Comparison of ENCODE assay signal across 21 mouse cellular contexts in the genomic region with DNA sequence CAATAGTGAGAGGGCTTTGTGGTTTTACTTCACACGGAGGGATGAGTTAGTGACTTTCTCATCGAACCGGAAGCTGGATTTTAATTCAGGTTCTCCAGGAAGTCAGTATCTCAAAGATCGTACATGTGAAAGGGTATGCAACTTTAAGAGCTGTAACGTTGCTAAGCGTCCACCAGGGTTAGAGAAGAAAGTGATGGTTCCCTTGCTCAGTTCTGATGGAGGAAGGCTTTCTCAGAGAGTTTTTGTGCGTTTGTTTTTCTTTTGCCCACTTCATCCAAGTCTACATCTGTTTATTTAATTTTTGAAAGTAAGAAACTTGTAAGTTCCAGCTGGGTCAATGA. TPM values are rescaled to one million over a fixed set of nuclear protein-coding genes. Genes with fewer than 3 reads are reported as not detected.
DNase-seq lines count a peak whose midpoint lies in the region; ATAC-seq and TF ChIP-seq lines count a peak whose summit lies in the region.
"Had no signal": no experiment of that assay in that cellular context is flagged by ENCODE, and none has a peak within 500 bp of the region (broad histone marks: within the 10 kb centered on the region; RNA-seq: fewer than 3 reads in every experiment).

No protein-coding gene starts in this region.

- DNase-seq in kidney, postnatal 36 days, result no peak
- DNase-seq in midbrain, postnatal 0 days (ENCODE audit: low spot score), result no peak
- no peak for DNase-seq in frontal cortex, postnatal 36 days (ENCODE audit: low spot score in 2 of 2)
- DNase-seq: cerebellum, postnatal 14 days; gastrocnemius, postnatal 10 days; heart, postnatal 14 days had no signal

- no peaks in the 10 kb centered on the region for H3K36me3 ChIP-seq in kidney, embryonic 14.5 days (ENCODE audit: control insufficient read depth, insufficient read depth, low read length)
- no peaks in the 10 kb centered on the region for H3K36me3 ChIP-seq in midbrain, postnatal 0 days (ENCODE audit: insufficient read depth, low read length)
- H3K36me3 ChIP-seq in midbrain, embryonic 15.5 days (replicated peaks), result no peaks in the 10 kb centered on the region
- H3K36me3 ChIP-seq in stomach, embryonic 15.5 days, result no peaks in the 10 kb centered on the region
- H3K36me3 ChIP-seq: midbrain, embryonic 12.5 days had no signal

- H3K27me3 ChIP-seq in kidney, embryonic 14.5 days (ENCODE audit: control insufficient read depth, insufficient read depth, low read length), result peaks cover 47% of the 10 kb centered on the region
- H3K27me3 ChIP-seq in midbrain, postnatal 0 days (ENCODE audit: insufficient read depth, low read length), result peaks cover 35% of the 10 kb centered on the region
- peaks cover 56% of the 10 kb centered on the region for H3K27me3 ChIP-seq in midbrain, embryonic 15.5 days (replicated peaks)
- peaks cover 34% of the 10 kb centered on the region for H3K27me3 ChIP-seq in stomach, embryonic 15.5 days (replicated peaks)

- no peak overlapping the region for H3K4me2 ChIP-seq in kidney, embryonic 14.5 days (replicated peaks; ENCODE audit: low read depth, low read length)
- H3K4me2 ChIP-seq in midbrain, postnatal 0 days (ENCODE audit: low read depth, low read length, poor library complexity, severe bottlenecking), result no peak overlapping the region
- H3K4me2 ChIP-seq in midbrain, embryonic 15.5 days, result no peak overlapping the region
- H3K4me2 ChIP-seq in stomach, embryonic 15.5 days, result no peak overlapping the region
- H3K4me2 ChIP-seq: hindbrain, embryonic 14.5 days; midbrain, embryonic 12.5 days had no signal

- no peak overlapping the region for H3K9ac ChIP-seq in kidney, embryonic 14.5 days (ENCODE audit: low read depth, low read length)
- no peak overlapping the region for H3K9ac ChIP-seq in midbrain, postnatal 0 days (replicated peaks; ENCODE audit: low read length, poor library complexity, severe bottlenecking)
- H3K9ac ChIP-seq in midbrain, embryonic 15.5 days, result no peak overlapping the region
- H3K9ac ChIP-seq in stomach, embryonic 15.5 days, result no peak overlapping the region
- H3K9ac ChIP-seq: hindbrain, embryonic 14.5 days; liver, embryonic 14.5 days; midbrain, embryonic 12.5 days had no signal

- TF ChIP-seq POLR2A in bone marrow, adult 2 months (IDR thresholded peaks at IDR 0.05; ENCODE audit: borderline replicate concordance, control insufficient read depth, low read depth, low read length), result no peak

- no peaks in the 10 kb centered on the region for H3K9me3 ChIP-seq in kidney, embryonic 14.5 days (ENCODE audit: control insufficient read depth, low read length)
- H3K9me3 ChIP-seq in midbrain, postnatal 0 days (ENCODE audit: low read length), result no peaks in the 10 kb centered on the region
- H3K9me3 ChIP-seq in midbrain, embryonic 15.5 days, result no peaks in the 10 kb centered on the region
- H3K9me3 ChIP-seq in stomach, embryonic 15.5 days, result no peaks in the 10 kb centered on the region
- H3K9me3 ChIP-seq: midbrain, embryonic 12.5 days had no signal

- H3K27ac ChIP-seq in kidney, embryonic 14.5 days (ENCODE audit: low read depth, low read length), result 0 out of 2 replicates have a peak overlapping the region, but pooled peaks have one; percentile 69
- no peak overlapping the region for H3K27ac ChIP-seq in midbrain, postnatal 0 days (ENCODE audit: low read depth, low read length)
- H3K27ac ChIP-seq in midbrain, embryonic 15.5 days, result no peak overlapping the region
- peak overlapping the region; percentile 93 for H3K27ac ChIP-seq in bone marrow, adult 2 months (ENCODE audit: control insufficient read depth, insufficient read depth, low read depth, low read length, poor library complexity)
- peak overlapping the region; percentile 62; the same call in 1 of the 2 replicates for H3K27ac ChIP-seq in stomach, embryonic 15.5 days
- H3K27ac ChIP-seq: hindbrain, embryonic 14.5 days; left cerebral cortex, adult 2 months; liver, embryonic 14.5 days; midbrain, embryonic 12.5 days had no signal

- TF ChIP-seq CTCF in midbrain, postnatal 0 days (IDR thresholded peaks at IDR 0.05), result 0 out of 2 replicates have a peak, but pooled peaks have one; percentile 10
- TF ChIP-seq CTCF in bone marrow, adult 2 months (IDR thresholded peaks at IDR 0.05; ENCODE audit: control insufficient read depth, insufficient read depth, low read length), result no peak

- peaks cover 4% of the 10 kb centered on the region; the same call in 1 of the 2 replicates for H3K4me1 ChIP-seq in kidney, embryonic 14.5 days (ENCODE audit: control insufficient read depth, insufficient read depth, low read length)
- H3K4me1 ChIP-seq in midbrain, postnatal 0 days (ENCODE audit: insufficient read depth, low read length), result peaks cover 7% of the 10 kb centered on the region; the same call in 1 of the 2 replicates
- H3K4me1 ChIP-seq in midbrain, embryonic 15.5 days, result peaks cover 21% of the 10 kb centered on the region
- H3K4me1 ChIP-seq in bone marrow, adult 2 months (ENCODE audit: control insufficient read depth, insufficient read depth, low read length), result no peaks in the 10 kb centered on the region; the same call in none of the 2 replicates
- peaks cover 4% of the 10 kb centered on the region; the same call in 1 of the 2 replicates for H3K4me1 ChIP-seq in stomach, embryonic 15.5 days

- no peak for ATAC-seq in kidney, embryonic 14.5 days (ENCODE audit: low FRiP score, low TSS enrichment)
- ATAC-seq in midbrain, postnatal 0 days (ENCODE audit: low FRiP score), result no peak
- ATAC-seq in midbrain, embryonic 15.5 days (replicated peaks), result no peak
- no peak for ATAC-seq in stomach, embryonic 15.5 days (ENCODE audit: insufficient read depth, low FRiP score, low read depth)
- ATAC-seq in megakaryocyte progenitor cell, adult 5-6 weeks (replicated peaks; ENCODE audit: poor library complexity), result no peak
- ATAC-seq: forebrain, embryonic 16.5 days had no signal

- WGBS in kidney, embryonic 14.5 days, result 56% methylated on average over 7 of the region's 7 CpGs
- WGBS in midbrain, postnatal 0 days, result 71% methylated on average over 7 of the region's 7 CpGs
- 67% methylated on average over 7 of the region's 7 CpGs for WGBS in midbrain, embryonic 15.5 days
- 30% methylated on average over 7 of the region's 7 CpGs for WGBS in bone marrow, adult 2 months
- WGBS in stomach, embryonic 15.5 days, result 59% methylated on average over 7 of the region's 7 CpGs

- H3K4me3 ChIP-seq in kidney, embryonic 14.5 days (ENCODE audit: low read length), result no peak overlapping the region
- H3K4me3 ChIP-seq in midbrain, postnatal 0 days (ENCODE audit: low read depth, low read length), result no peak overlapping the region
- no peak overlapping the region for H3K4me3 ChIP-seq in midbrain, embryonic 15.5 days
- no peak overlapping the region for H3K4me3 ChIP-seq in bone marrow, adult 2 months (replicated peaks; ENCODE audit: control insufficient read depth, low read depth, low read length)
- no peak overlapping the region for H3K4me3 ChIP-seq in stomach, embryonic 15.5 days (replicated peaks)
- H3K4me3 ChIP-seq: erythroblast, embryonic 14.5 days; left cerebral cortex, adult 2 months; midbrain, embryonic 12.5 days; myocyte had no signal

RNA-seq across cellular contexts. Expression of gene Tacstd2, which starts 3.8 kb away (rescaled TPM):
- polyA plus RNA-seq in kidney, embryonic 14.5 days (2014; fragmentation: Nextera tagmentation; extraction: Ambion mirVana), result 86.1 and 96.9 TPM in 2 replicates
- total RNA-seq in midbrain, postnatal 0 days (2014; rRNA removed), result 3.6 and 6.8 TPM in 2 replicates
- 3.3 and 3.4 TPM in 2 replicates for polyA plus RNA-seq in midbrain, postnatal 0 days (2015; fragmentation: Nextera tagmentation; extraction: Ambion mirVana)
- polyA plus RNA-seq in midbrain, embryonic 15.5 days (2015; fragmentation: Nextera tagmentation; extraction: Ambion mirVana), result 1.5 and 2.1 TPM in 2 replicates
- polyA plus RNA-seq in bone marrow, adult 2 months (2011; ENCODE audit: insufficient read depth, insufficient read length, low replicate concordance, missing spikeins), result 2.2 and 6.7 TPM in 2 replicates
- 63.6 and 94.7 TPM in 2 replicates for polyA plus RNA-seq in stomach, embryonic 15.5 days (2015; fragmentation: Nextera tagmentation; extraction: Ambion mirVana)
- total RNA-seq in megakaryocyte progenitor cell, adult 5-6 weeks (2015), result 15.4 and 17.0 TPM in 2 replicates
- total RNA-seq in megakaryocyte progenitor cell, adult 5-6 weeks (2017), result 10.2 and 18.0 TPM in 2 replicates
- total RNA-seq: adrenal gland, adult 18-20 months; gastrocnemius, postnatal 10 days; left cerebral cortex, adult 2 months had no signal
- polyA plus RNA-seq: erythroblast, embryonic 14.5 days; myocyte had no signal

RNA-seq across cellular contexts. Expression of gene Il23r, which starts 40.1 kb away (rescaled TPM):
- not detected in 2 replicates for polyA plus RNA-seq in kidney, embryonic 14.5 days (2014; fragmentation: Nextera tagmentation; extraction: Ambion mirVana)
- total RNA-seq in midbrain, postnatal 0 days (2014; rRNA removed), result not detected in 2 replicates
- 0.10 TPM in 1 of 2 replicates, not detected in the other for polyA plus RNA-seq in midbrain, postnatal 0 days (2015; fragmentation: Nextera tagmentation; extraction: Ambion mirVana)
- not detected in 2 replicates for polyA plus RNA-seq in midbrain, embryonic 15.5 days (2015; fragmentation: Nextera tagmentation; extraction: Ambion mirVana)
- not detected in 2 replicates for polyA plus RNA-seq in bone marrow, adult 2 months (2011; ENCODE audit: insufficient read depth, insufficient read length, low replicate concordance, missing spikeins)
- polyA plus RNA-seq in stomach, embryonic 15.5 days (2015; fragmentation: Nextera tagmentation; extraction: Ambion mirVana), result 0.12 and 0.17 TPM in 2 replicates
- total RNA-seq in megakaryocyte progenitor cell, adult 5-6 weeks (2015), result not detected in 2 replicates
- not detected in 2 replicates for total RNA-seq in megakaryocyte progenitor cell, adult 5-6 weeks (2017)
- total RNA-seq: gastrocnemius, postnatal 10 days; heart, adult 8-10 months; heart, postnatal 14 days; left cerebral cortex, adult 2 months had no signal
- polyA plus RNA-seq: erythroblast, embryonic 14.5 days; forebrain, embryonic 16.5 days; hindbrain, embryonic 14.5 days; limb, embryonic 11.5 days; liver, embryonic 14.5 days; midbrain, embryonic 12.5 days; myocyte had no signal

Comparison
In these comparisons a context has a peak if more than half of its experiments do, and no peak if none do; other contexts are left out.
1. H3K27ac ChIP-seq: peak in kidney, embryonic 14.5 days (single experiment), bone marrow, adult 2 months (single experiment) and stomach, embryonic 15.5 days (single experiment); none in midbrain, postnatal 0 days (single experiment) and midbrain, embryonic 15.5 days (single experiment).